Mouse (Mus musculus) neural tube, embryonic 12.5 days (tissue): Measurements from ENCODE around the gene Utf1. TPM values are rescaled to one million over a fixed set of nuclear protein-coding genes. Genes with fewer than 3 reads are reported as not detected.
A peak's percentile ranks its signal among the peaks of the same experiment; 100 is the strongest.

ENCODE experiments used
- ATAC-seq: fragments of 200-750 bp; cut with Nextera tagmentation; 2 replicates; pipeline ENCODE4 v1.8.0; 2017; ENCODE audit warnings: low read depth, mild to moderate bottlenecking, moderate TSS enrichment, moderate library complexity; ENCODE audit not compliant: low FRiP score
- H3K27ac ChIP-seq: fragments of 300-500 bp; sonication (generic); 2 replicates; pipeline ENCODE4 v1.5.1; 2016
- H3K27me3 ChIP-seq: fragments of 300-500 bp; sonication (generic); replicated peaks from 2 replicates; pipeline ENCODE4 v1.6.1; 2016; ENCODE audit warnings: mild to moderate bottlenecking
- H3K36me3 ChIP-seq: fragments of 300-500 bp; sonication (generic); 2 replicates; pipeline ENCODE4 v1.6.1; 2016; ENCODE audit warnings: mild to moderate bottlenecking
- H3K4me1 ChIP-seq: fragments of 300-500 bp; sonication (generic); 2 replicates; pipeline ENCODE4 v1.6.1; 2016
- H3K4me2 ChIP-seq: fragments of 300-500 bp; sonication (generic); replicated peaks from 2 replicates; pipeline ENCODE4 v1.6.1; 2016; ENCODE audit warnings: mild to moderate bottlenecking
- H3K4me3 ChIP-seq: fragments of 300-500 bp; sonication (generic); 2 replicates; pipeline ENCODE4 v1.5.1; 2016
- H3K9ac ChIP-seq: fragments of 300-500 bp; sonication (generic); 2 replicates; pipeline ENCODE4 v1.6.1; 2016; ENCODE audit warnings: mild to moderate bottlenecking
- H3K9me3 ChIP-seq: fragments of 300-500 bp; sonication (generic); 2 replicates; pipeline ENCODE4 v1.6.1; 2016; ENCODE audit warnings: mild to moderate bottlenecking
- WGBS: fragments of 180-500 bp; shearing (Covaris S2); methylation state at CpG from one replicate; pipeline ENCODE4 v1.1.7; 2016; 5-methylcytosine and 5-hydroxymethylcytosine counted together
- microRNA counts: library from miRNA; unstranded; fragments of <30 nt; microRNA quantifications from one replicate; lab custom pipeline; 2017
- microRNA-seq: library from miRNA; unstranded; fragments of <30 nt; microRNA quantifications from one replicate; pipeline ENCODE4, GENCODE M21; 2017
- polyA plus RNA-seq: library from polyadenylated mRNA; unstranded; fragments of >200 nt; fragmentation: Nextera tagmentation; extraction: Ambion mirVana; gene quantifications from 2 replicates; pipeline ENCODE4 v1.2.1, GENCODE M21; 2016

The Utf1 gene
- polyA plus RNA-seq, 1 experiment from 2014 or later = not detected

DNA sequence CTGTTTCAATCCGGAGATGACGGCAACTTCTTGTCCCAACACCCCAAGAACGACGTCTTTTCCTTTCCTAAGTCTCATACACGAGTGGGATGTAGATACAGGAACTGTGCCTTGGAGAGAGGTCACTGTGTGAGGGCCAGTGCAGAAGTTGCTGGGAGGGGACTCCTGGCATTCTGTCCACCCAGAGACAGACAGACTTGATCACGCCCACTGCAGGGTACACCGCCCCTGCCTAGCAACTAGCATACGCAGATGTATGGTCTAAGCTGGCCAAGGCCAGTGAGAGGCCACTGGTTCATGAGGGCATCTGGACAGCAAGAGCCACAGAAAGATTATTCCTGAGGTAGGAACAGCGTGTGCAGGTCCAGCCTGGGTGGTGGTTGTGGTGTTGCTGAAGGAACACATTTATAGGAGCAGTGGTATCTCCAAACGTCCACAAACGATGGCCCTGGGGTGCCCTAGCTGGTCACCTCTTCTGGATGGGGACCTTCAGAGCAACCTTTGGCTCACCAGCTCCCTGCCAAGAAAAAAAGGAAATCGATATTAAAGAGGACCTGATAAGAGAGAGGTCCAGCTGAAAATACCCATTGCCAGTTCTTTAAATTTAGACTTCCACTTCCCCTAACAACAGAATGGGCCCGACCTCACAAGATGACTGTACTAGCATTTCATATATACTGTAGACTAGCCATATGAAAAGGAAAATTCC, 35.6 kb downstream of the Utf1 start:
- Histone ChIP-seq H3K4me1 (peaks cover 6% of the 10 kb centered on the region; the same call in 1 of the 2 replicates), H3K9ac (peak overlapping the region; percentile 48; the same call in 1 of the 2 replicates), H3K27ac (no peak overlapping the region), H3K4me3 (peak overlapping the region; percentile 58), H3K9me3 (no peaks in the 10 kb centered on the region), H3K36me3 (no peaks in the 10 kb centered on the region; the same call in 1 of the 2 replicates), H3K4me2 (peak overlapping the region; percentile 80), H3K27me3 (no peaks in the 10 kb centered on the region)
- 43% methylated on average over 13 of the region's 13 CpGs for WGBS
- peak; percentile 68 for ATAC-seq

- peaks cover 6% of the 10 kb centered on the region; the same call in 1 of the 2 replicates for H3K4me1 ChIP-seq
- H3K9me3 ChIP-seq = no peaks in the 10 kb centered on the region
- H3K27ac ChIP-seq = no peak overlapping the region
- no peak overlapping the region for H3K4me2 ChIP-seq
- H3K9ac ChIP-seq = no peak overlapping the region
- H3K4me3 ChIP-seq = no peak overlapping the region
- ATAC-seq = no peak
- no peaks in the 10 kb centered on the region for H3K27me3 ChIP-seq
- H3K36me3 ChIP-seq = peaks cover 8% of the 10 kb centered on the region
- 61% methylated on average over 3 of the region's 3 CpGs for WGBS
Measured at GRCm38 (mm10) chr7:139980778-139981177, 37.2 kb downstream of the Utf1 start.

DNA sequence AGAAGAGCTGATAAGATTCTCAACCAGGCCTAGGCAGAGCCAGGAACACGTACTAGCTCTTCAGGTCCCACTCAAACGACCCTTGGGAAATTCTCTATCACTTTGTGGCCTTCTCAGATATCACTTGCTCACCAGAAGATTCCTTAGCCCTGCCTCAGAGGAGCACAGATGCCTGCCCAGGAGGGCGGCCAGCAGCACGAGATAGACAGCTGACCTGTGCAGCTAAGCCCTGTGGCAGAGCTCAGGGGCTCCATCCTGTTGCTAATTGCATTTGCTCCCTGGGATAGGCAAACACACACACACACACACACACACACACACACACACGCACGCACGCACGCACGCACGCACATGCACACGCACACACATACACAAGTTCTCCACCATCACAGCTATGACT, 38.5 kb downstream of the Utf1 start:
- 94% methylated on average over 11 of the region's 11 CpGs for WGBS
- Histone ChIP-seq H3K27me3 (no peaks in the 10 kb centered on the region), H3K36me3 (peaks cover 8% of the 10 kb centered on the region), H3K9me3 (no peaks in the 10 kb centered on the region), H3K4me1 (peaks cover 6% of the 10 kb centered on the region; the same call in 1 of the 2 replicates), H3K4me2 (no peak overlapping the region), H3K27ac (no peak overlapping the region), H3K9ac (no peak overlapping the region), H3K4me3 (no peak overlapping the region)
- no peak for ATAC-seq

- ATAC-seq = no peak
- Histone ChIP-seq H3K4me3 (no peak overlapping the region), H3K27me3 (no peaks in the 10 kb centered on the region), H3K9me3 (no peaks in the 10 kb centered on the region), H3K27ac (no peak overlapping the region), H3K4me2 (no peak overlapping the region), H3K9ac (no peak overlapping the region), H3K4me1 (no peaks in the 10 kb centered on the region), H3K36me3 (peaks cover 8% of the 10 kb centered on the region)
- 93% methylated on average over 11 of the region's 11 CpGs for WGBS
Measured at GRCm38 (mm10) chr7:139984505-139984904, 40.9 kb downstream of the Utf1 start.

DNA sequence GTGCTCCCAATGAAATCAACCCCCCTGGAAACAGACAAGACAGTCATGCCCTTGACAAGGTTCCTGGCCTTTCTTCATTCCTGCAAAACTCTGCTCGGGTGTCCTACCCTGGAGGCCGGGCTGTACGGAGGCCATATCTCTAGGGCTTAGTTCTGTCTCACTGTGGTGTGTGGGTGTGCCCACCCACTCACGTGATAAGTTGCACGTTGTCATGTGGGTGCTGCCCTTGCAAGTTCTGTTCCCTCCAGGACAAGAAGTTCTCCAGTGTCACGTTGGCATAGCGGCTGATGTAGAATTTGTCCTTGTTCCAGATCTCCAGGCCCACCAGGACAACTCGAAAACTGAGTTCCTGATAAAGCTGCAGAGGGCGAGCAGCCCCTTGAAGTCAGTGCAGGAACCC, 44.7 kb downstream of the Utf1 start:
- peaks cover 8% of the 10 kb centered on the region for H3K36me3 ChIP-seq
- H3K4me1 ChIP-seq = no peaks in the 10 kb centered on the region
- no peak overlapping the region for H3K27ac ChIP-seq
- no peak for ATAC-seq
- H3K4me3 ChIP-seq = no peak overlapping the region
- H3K9ac ChIP-seq = no peak overlapping the region
- 88% methylated on average over 9 of the region's 9 CpGs for WGBS
- H3K4me2 ChIP-seq = no peak overlapping the region
- H3K9me3 ChIP-seq = no peaks in the 10 kb centered on the region
- no peaks in the 10 kb centered on the region for H3K27me3 ChIP-seq

DNA sequence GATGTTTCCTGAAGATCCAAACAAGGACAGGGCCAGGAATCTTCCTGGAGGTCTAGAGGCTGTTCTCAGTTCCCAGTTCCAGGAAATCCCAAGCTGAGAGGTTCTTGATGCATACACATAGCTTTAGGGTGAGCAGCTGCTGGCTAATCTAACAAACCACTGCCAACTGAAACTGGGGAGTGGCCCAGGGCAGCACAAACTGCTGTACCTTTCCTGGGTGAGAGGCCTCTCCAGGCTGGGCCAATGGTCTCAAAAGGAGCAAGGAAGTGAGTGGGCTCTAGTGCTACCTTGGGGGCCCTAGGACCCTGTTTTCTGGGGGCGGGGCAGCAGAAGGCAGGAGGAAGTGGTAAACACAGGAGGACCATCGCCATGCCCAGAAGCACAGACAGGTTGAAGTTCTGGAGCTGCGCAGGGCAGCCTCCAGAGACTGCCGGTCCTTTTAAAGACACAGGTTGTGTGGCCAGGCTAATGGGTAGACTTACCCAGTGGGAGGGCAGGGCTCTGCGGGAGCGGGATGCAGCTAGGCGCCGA, 47.3 kb downstream of the Utf1 start:
- H3K27ac ChIP-seq = no peak overlapping the region
- ATAC-seq = no peak
- no peaks in the 10 kb centered on the region for H3K27me3 ChIP-seq
- H3K4me2 ChIP-seq = no peak overlapping the region
- 73% methylated on average over 8 of the region's 8 CpGs for WGBS
- H3K4me3 ChIP-seq = no peak overlapping the region
- no peaks in the 10 kb centered on the region for H3K9me3 ChIP-seq
- no peak overlapping the region for H3K9ac ChIP-seq
- no peaks in the 10 kb centered on the region for H3K4me1 ChIP-seq
- H3K36me3 ChIP-seq = peaks cover 10% of the 10 kb centered on the region; the same call in 1 of the 2 replicates

GRCm38 (mm10) chr7:139992406-139992805, 48.8 kb downstream of the Utf1 start, which contains the start of gene Adam8:
TSS of gene Adam8 (minus strand) at chr7:139992562.
- Histone ChIP-seq H3K27me3 (no peaks in the 10 kb centered on the region), H3K4me3 (no peak within 1 kb of the TSS), H3K4me2 (no peak within 1 kb of the TSS), H3K4me1 (no peaks in the 10 kb centered on the region), H3K36me3 (peaks cover 25% of the 10 kb centered on the region), H3K27ac (no peak within 1 kb of the TSS), H3K9me3 (no peaks in the 10 kb centered on the region), H3K9ac (no peak within 1 kb of the TSS)
- WGBS = 28% methylated on average over 7 of the region's 7 CpGs
- no peak for ATAC-seq

DNA sequence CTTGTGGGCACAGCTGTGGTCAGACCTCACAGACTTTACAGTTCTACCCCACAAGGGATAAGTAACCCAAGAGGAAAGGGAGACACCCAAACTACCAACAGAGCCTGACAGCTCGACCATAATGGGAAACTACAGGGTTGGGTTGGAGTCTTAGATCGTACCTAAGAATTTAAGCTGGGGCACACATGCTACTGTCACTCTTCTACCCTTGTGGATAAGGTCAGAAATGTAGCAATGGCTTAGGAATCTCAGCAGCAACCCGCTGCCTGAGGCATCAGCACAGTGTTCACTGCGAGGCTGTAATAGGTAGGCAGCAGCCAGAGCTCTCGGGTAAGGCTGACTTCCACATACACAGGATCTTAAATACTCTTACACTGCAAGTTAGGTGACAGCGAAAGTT, 49.9 kb downstream of the Utf1 start:
- Histone ChIP-seq H3K27ac (no peak overlapping the region), H3K4me2 (no peak overlapping the region), H3K9me3 (no peaks in the 10 kb centered on the region), H3K9ac (no peak overlapping the region), H3K36me3 (peaks cover 36% of the 10 kb centered on the region), H3K4me1 (no peaks in the 10 kb centered on the region), H3K4me3 (no peak overlapping the region), H3K27me3 (no peaks in the 10 kb centered on the region)
- WGBS = 93% methylated on average over 6 of the region's 6 CpGs
- ATAC-seq = no peak

DNA sequence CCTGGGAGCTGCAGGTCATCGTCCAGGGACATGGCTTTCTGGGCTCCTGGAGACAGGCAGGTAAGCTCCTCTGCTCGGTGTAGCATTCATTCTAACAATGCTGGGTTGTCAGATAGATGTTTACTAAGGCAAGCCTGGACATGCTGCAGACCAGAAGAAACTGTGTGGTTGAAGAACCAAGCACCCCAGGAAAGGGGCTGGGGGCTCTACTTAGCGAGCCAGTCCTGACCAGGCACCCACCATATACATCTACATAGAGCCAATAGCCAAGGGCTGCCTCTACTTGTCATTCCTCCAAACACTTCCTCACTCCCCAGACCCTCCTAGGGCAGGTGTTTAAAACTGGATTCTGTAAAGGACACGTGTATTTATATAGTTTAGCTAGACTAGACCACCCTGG, 50.6 kb downstream of the Utf1 start:
- no peak overlapping the region for H3K4me3 ChIP-seq
- H3K9me3 ChIP-seq = no peaks in the 10 kb centered on the region
- H3K36me3 ChIP-seq = peaks cover 43% of the 10 kb centered on the region
- H3K4me1 ChIP-seq = no peaks in the 10 kb centered on the region
- H3K27ac ChIP-seq = no peak overlapping the region
- H3K4me2 ChIP-seq = no peak overlapping the region
- no peak overlapping the region for H3K9ac ChIP-seq
- ATAC-seq = no peak
- H3K27me3 ChIP-seq = no peaks in the 10 kb centered on the region
- 80% methylated on average over 4 of the region's 4 CpGs for WGBS

DNA sequence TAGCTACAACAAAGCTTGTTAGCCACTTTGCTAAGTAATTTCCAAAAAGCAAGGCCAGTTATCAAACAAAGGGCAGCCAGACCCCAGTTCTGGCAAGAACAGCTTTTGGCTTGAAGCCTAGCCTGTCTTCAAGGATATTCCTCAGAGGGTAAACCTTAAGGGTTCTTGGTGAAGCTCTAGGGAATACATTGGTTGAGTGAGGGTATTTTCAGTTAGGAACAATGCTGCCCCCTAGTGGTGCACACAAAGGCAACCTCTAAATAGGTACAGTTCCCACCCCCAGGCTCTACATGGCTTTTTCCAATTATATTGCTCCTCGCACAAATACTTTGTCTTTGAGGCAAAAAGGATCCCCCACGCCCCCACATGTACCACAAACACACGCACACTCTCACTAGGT, 51.1 kb downstream of the Utf1 start:
- Histone ChIP-seq H3K36me3 (peaks cover 48% of the 10 kb centered on the region), H3K27ac (no peak overlapping the region), H3K4me3 (no peak overlapping the region), H3K9me3 (no peaks in the 10 kb centered on the region), H3K4me2 (no peak overlapping the region), H3K9ac (no peak overlapping the region), H3K4me1 (no peaks in the 10 kb centered on the region), H3K27me3 (no peaks in the 10 kb centered on the region)
- ATAC-seq = no peak
- 34% methylated on average over 3 of the region's 3 CpGs for WGBS

MicroRNAs within 50 kb of the gene (microRNA counts, 519-probe panel; counts per million panel counts)
- 342 counts per million, percentile 67 among the panel's probes with 10 or more counts for microRNA mmu-miR-202-3p (lab: Ali Mortazavi, UCI)
- 342 counts per million, percentile 67 among the panel's probes with 10 or more counts for microRNA mmu-miR-202-5p (lab: Ali Mortazavi, UCI)

Small RNAs within 50 kb of the gene (microRNA-seq; reads per million reads assigned to microRNA genes)
- 0.66 reads per million for gene Mir202
- gene Mir7062 = 0.66 reads per million
- gene mmu-mir-7686 = not detected

Other genes with a start within 250 kb of the Utf1 start
- gene Adgra1, start 109.6 kb upstream of the Utf1 start, polyA plus RNA-seq = 20.0 and 21.0 TPM in 2 replicates
- gene Kndc1, start 49.1 kb upstream of the Utf1 start, polyA plus RNA-seq = 2.7 and 3.1 TPM in 2 replicates
- gene 6430531B16Rik, start 35.0 kb downstream of the Utf1 start, polyA plus RNA-seq = 0.26 and 0.34 TPM in 2 replicates
- gene Adam8, start 48.8 kb downstream of the Utf1 start, polyA plus RNA-seq = 3.6 and 3.9 TPM in 2 replicates
- 49.2 and 54.8 TPM in 2 replicates for gene Zfp511, start 92.6 kb downstream of the Utf1 start, polyA plus RNA-seq
- gene Tubgcp2, start 92.9 kb downstream of the Utf1 start, polyA plus RNA-seq = 62.5 and 65.1 TPM in 2 replicates
- 81.6 and 95.9 TPM in 2 replicates for gene Msx3, start 105.3 kb downstream of the Utf1 start, polyA plus RNA-seq
- gene Caly, start 138.8 kb downstream of the Utf1 start, polyA plus RNA-seq = 25.5 and 28.4 TPM in 2 replicates
- gene Prap1, start 149.6 kb downstream of the Utf1 start, polyA plus RNA-seq = not detected in 2 replicates
- gene Fuom, start 158.7 kb downstream of the Utf1 start, polyA plus RNA-seq = 22.3 and 23.9 TPM in 2 replicates
- 13.1 and 13.2 TPM in 2 replicates for gene Paox, start 172.0 kb downstream of the Utf1 start, polyA plus RNA-seq
- 136 and 139 TPM in 2 replicates for gene Echs1, start 172.7 kb downstream of the Utf1 start, polyA plus RNA-seq
- gene Mtg1, start 193.8 kb downstream of the Utf1 start, polyA plus RNA-seq = 24.2 and 26.0 TPM in 2 replicates
- 3.7 and 4.3 TPM in 2 replicates for gene Sprn, start 211.1 kb downstream of the Utf1 start, polyA plus RNA-seq
- gene Olfr522, start 221.0 kb downstream of the Utf1 start, polyA plus RNA-seq = not detected in 2 replicates
- not detected in 2 replicates for gene Olfr523, start 229.4 kb downstream of the Utf1 start, polyA plus RNA-seq